Mouse (Mus musculus) neural tube, embryonic 13.5 days (tissue): ENCODE data around the gene Rab31. TPM values are rescaled to one million over a fixed set of nuclear protein-coding genes. Genes with fewer than 3 reads are reported as not detected.

Experiments used
- ATAC-seq: fragments of 200-750 bp; cut with Nextera tagmentation; 2 replicates; pipeline ENCODE4 v1.8.0; 2017; ENCODE audit warnings: low read depth, mild to moderate bottlenecking, moderate TSS enrichment, moderate library complexity
- H3K27ac ChIP-seq: fragments of 300-500 bp; sonication (generic); replicated peaks from 2 replicates; pipeline ENCODE4 v1.5.1; 2015; ENCODE audit warnings: moderate library complexity, mild to moderate bottlenecking, inconsistent platforms
- H3K27me3 ChIP-seq: fragments of 300-500 bp; sonication (generic); 2 replicates; pipeline ENCODE4 v1.6.1; 2015; ENCODE audit warnings: mild to moderate bottlenecking, inconsistent platforms
- H3K36me3 ChIP-seq: fragments of 300-500 bp; sonication (generic); 2 replicates; pipeline ENCODE4 v1.6.1; 2015; ENCODE audit warnings: mild to moderate bottlenecking, inconsistent platforms
- H3K4me1 ChIP-seq: fragments of 300-500 bp; sonication (generic); replicated peaks from 2 replicates; pipeline ENCODE4 v1.6.1; 2015; ENCODE audit warnings: inconsistent platforms
- H3K4me2 ChIP-seq: fragments of 300-500 bp; sonication (generic); 2 replicates; pipeline ENCODE4 v1.6.1; 2015; ENCODE audit warnings: inconsistent platforms, mild to moderate bottlenecking, moderate library complexity
- H3K4me3 ChIP-seq: fragments of 300-500 bp; sonication (generic); 2 replicates; pipeline ENCODE4 v1.5.1; 2015; ENCODE audit warnings: mild to moderate bottlenecking, inconsistent platforms
- H3K9ac ChIP-seq: fragments of 300-500 bp; sonication (generic); 2 replicates; pipeline ENCODE4 v1.6.1; 2015; ENCODE audit warnings: moderate library complexity, mild to moderate bottlenecking, inconsistent platforms
- H3K9me3 ChIP-seq: fragments of 300-500 bp; sonication (generic); 2 replicates; pipeline ENCODE4 v1.6.1; 2016; ENCODE audit warnings: inconsistent platforms
- WGBS: fragments of 180-500 bp; shearing (Covaris S2); methylation state at CpG from one replicate; pipeline ENCODE4 v1.1.7; 2015; 5-methylcytosine and 5-hydroxymethylcytosine counted together
- polyA plus RNA-seq: library from polyadenylated mRNA; unstranded; fragments of >200 nt; fragmentation: Nextera tagmentation; extraction: Ambion mirVana; gene quantifications from 2 replicates; pipeline ENCODE4 v1.2.1, GENCODE M21; 2015

Gene Rab31
- polyA plus RNA-seq, 1 experiment from 2014 or later, result 65.5 TPM

- no peak for ATAC-seq
- Histone ChIP-seq H3K36me3 (no peaks in the 10 kb centered on the region), H3K4me3 (no peak overlapping the region), H3K9me3 (no peaks in the 10 kb centered on the region), H3K4me1 (peaks cover 72% of the 10 kb centered on the region), H3K4me2 (no peak overlapping the region), H3K9ac (no peak overlapping the region), H3K27me3 (no peaks in the 10 kb centered on the region), H3K27ac (no peak overlapping the region)
- 52% methylated on average over 7 of the region's 7 CpGs for WGBS
Observed at GRCm38 (mm10) chr17:65607574-65608311, 164.8 kb downstream of the Rab31 start.

GRCm38 (mm10) chr17:65606014-65606413 lies 166.5 kb downstream of the Rab31 start:
- H3K4me1 ChIP-seq, result peaks cover 65% of the 10 kb centered on the region
- no peak overlapping the region for H3K9ac ChIP-seq
- 78% methylated on average over 4 of the region's 4 CpGs for WGBS
- no peaks in the 10 kb centered on the region for H3K27me3 ChIP-seq
- no peak overlapping the region for H3K4me3 ChIP-seq
- H3K36me3 ChIP-seq, result no peaks in the 10 kb centered on the region
- no peak overlapping the region for H3K4me2 ChIP-seq
- no peak overlapping the region for H3K27ac ChIP-seq
- no peak for ATAC-seq
- no peaks in the 10 kb centered on the region for H3K9me3 ChIP-seq

- Histone ChIP-seq H3K36me3 (no peaks in the 10 kb centered on the region), H3K9me3 (no peaks in the 10 kb centered on the region), H3K27ac (no peak overlapping the region), H3K4me2 (no peak overlapping the region), H3K9ac (no peak overlapping the region), H3K4me1 (peaks cover 66% of the 10 kb centered on the region), H3K4me3 (no peak overlapping the region), H3K27me3 (no peaks in the 10 kb centered on the region)
- ATAC-seq, result no peak
Observed at GRCm38 (mm10) chr17:65604892-65605291, 167.7 kb downstream of the Rab31 start.

- Histone ChIP-seq H3K4me2 (no peak overlapping the region), H3K27me3 (no peaks in the 10 kb centered on the region), H3K36me3 (no peaks in the 10 kb centered on the region), H3K4me3 (no peak overlapping the region), H3K27ac (no peak overlapping the region), H3K9ac (no peak overlapping the region), H3K9me3 (no peaks in the 10 kb centered on the region), H3K4me1 (peaks cover 65% of the 10 kb centered on the region)
- no peak for ATAC-seq
Observed at GRCm38 (mm10) chr17:65604315-65604714, 168.2 kb downstream of the Rab31 start.

Other genes starting within 250 kb of the Rab31 start
- gene Tmem232, start 232.0 kb downstream of the Rab31 start, polyA plus RNA-seq, result 0.88 and 1.0 TPM in 2 replicates
- gene Vapa, start 159.2 kb downstream of the Rab31 start, polyA plus RNA-seq, result 308 and 327 TPM in 2 replicates
- gene Txndc2, start 130.6 kb downstream of the Rab31 start, polyA plus RNA-seq, result 0.17 TPM in 1 of 2 replicates, not detected in the other
- 44.7 and 46.0 TPM in 2 replicates for gene Ppp4r1, start 9.8 kb upstream of the Rab31 start, polyA plus RNA-seq
- 55.2 and 57.7 TPM in 2 replicates for gene Ralbp1, start 113.0 kb upstream of the Rab31 start, polyA plus RNA-seq
- 56.9 and 59.6 TPM in 2 replicates for gene Twsg1, start 178.5 kb upstream of the Rab31 start, polyA plus RNA-seq